Mouse (Mus musculus) forebrain, embryonic 13.5 days (tissue): ENCODE measurements around the gene Akap13. TPM values are rescaled to one million over a fixed set of nuclear protein-coding genes. Genes with fewer than 3 reads are reported as not detected.

ENCODE experiments used
- ATAC-seq: fragments of 200-750 bp; cut with Nextera tagmentation; 2 replicates; pipeline ENCODE4 v1.8.0; 2017
- H3K27ac ChIP-seq: fragments of 300-500 bp; sonication (generic); 2 replicates; pipeline ENCODE4 v1.5.1; 2015; ENCODE audit warnings: inconsistent platforms, mild to moderate bottlenecking, moderate library complexity
- H3K27me3 ChIP-seq: fragments of 300-500 bp; sonication (generic); 2 replicates; pipeline ENCODE4 v1.6.1; 2015; ENCODE audit warnings: mild to moderate bottlenecking, inconsistent platforms
- H3K36me3 ChIP-seq: fragments of 300-500 bp; sonication (generic); 2 replicates; pipeline ENCODE4 v1.6.1; 2015; ENCODE audit warnings: mild to moderate bottlenecking, inconsistent platforms; ENCODE audit not compliant: poor library complexity, severe bottlenecking
- H3K4me1 ChIP-seq: fragments of 300-500 bp; sonication (generic); 2 replicates; pipeline ENCODE4 v1.6.1; 2015; ENCODE audit warnings: inconsistent platforms
- H3K4me2 ChIP-seq: fragments of 300-500 bp; sonication (generic); 2 replicates; pipeline ENCODE4 v1.6.1; 2015; ENCODE audit warnings: inconsistent platforms, mild to moderate bottlenecking, moderate library complexity
- H3K4me3 ChIP-seq: fragments of 300-500 bp; sonication (generic); 2 replicates; pipeline ENCODE4 v1.5.1; 2015; ENCODE audit warnings: mild to moderate bottlenecking, inconsistent platforms
- H3K9ac ChIP-seq: fragments of 300-500 bp; sonication (generic); 2 replicates; pipeline ENCODE4 v1.6.1; 2015; ENCODE audit warnings: mild to moderate bottlenecking, inconsistent platforms
- H3K9me3 ChIP-seq: fragments of 300-500 bp; sonication (generic); replicated peaks from 2 replicates; pipeline ENCODE4 v1.6.1; 2016; ENCODE audit warnings: inconsistent platforms
- WGBS: fragments of 180-500 bp; shearing (Covaris S2); methylation state at CpG from one replicate; pipeline ENCODE4 v1.1.7; 2015; 5-methylcytosine and 5-hydroxymethylcytosine counted together
- polyA plus RNA-seq: library from polyadenylated mRNA; unstranded; fragments of >200 nt; fragmentation: Nextera tagmentation; extraction: Ambion mirVana; gene quantifications from 2 replicates; pipeline ENCODE4 v1.2.1, GENCODE M21; 2015

Akap13 gene
- polyA plus RNA-seq, 1 experiment from 2014 or later = 15.2 TPM

- H3K9ac ChIP-seq = no peak overlapping the region
- no peak overlapping the region for H3K27ac ChIP-seq
- no peak for ATAC-seq
- 81% methylated on average over 4 of the region's 4 CpGs for WGBS
- no peak overlapping the region for H3K4me2 ChIP-seq
- no peaks in the 10 kb centered on the region for H3K36me3 ChIP-seq
- H3K27me3 ChIP-seq = no peaks in the 10 kb centered on the region
- no peak overlapping the region for H3K4me3 ChIP-seq
- no peaks in the 10 kb centered on the region for H3K9me3 ChIP-seq
- peaks cover 6% of the 10 kb centered on the region for H3K4me1 ChIP-seq
Observed at GRCm38 (mm10) chr7:75525716-75526401, 70.5 kb downstream of the Akap13 start.

GRCm38 (mm10) chr7:75528751-75529150, 73.4 kb downstream of the Akap13 start:
- Histone ChIP-seq H3K9ac (no peak overlapping the region), H3K4me1 (no peaks in the 10 kb centered on the region), H3K4me2 (no peak overlapping the region), H3K27ac (no peak overlapping the region), H3K36me3 (no peaks in the 10 kb centered on the region), H3K27me3 (no peaks in the 10 kb centered on the region), H3K9me3 (no peaks in the 10 kb centered on the region), H3K4me3 (no peak overlapping the region)
- no peak for ATAC-seq
- 90% methylated on average over 4 of the region's 4 CpGs for WGBS

DNA sequence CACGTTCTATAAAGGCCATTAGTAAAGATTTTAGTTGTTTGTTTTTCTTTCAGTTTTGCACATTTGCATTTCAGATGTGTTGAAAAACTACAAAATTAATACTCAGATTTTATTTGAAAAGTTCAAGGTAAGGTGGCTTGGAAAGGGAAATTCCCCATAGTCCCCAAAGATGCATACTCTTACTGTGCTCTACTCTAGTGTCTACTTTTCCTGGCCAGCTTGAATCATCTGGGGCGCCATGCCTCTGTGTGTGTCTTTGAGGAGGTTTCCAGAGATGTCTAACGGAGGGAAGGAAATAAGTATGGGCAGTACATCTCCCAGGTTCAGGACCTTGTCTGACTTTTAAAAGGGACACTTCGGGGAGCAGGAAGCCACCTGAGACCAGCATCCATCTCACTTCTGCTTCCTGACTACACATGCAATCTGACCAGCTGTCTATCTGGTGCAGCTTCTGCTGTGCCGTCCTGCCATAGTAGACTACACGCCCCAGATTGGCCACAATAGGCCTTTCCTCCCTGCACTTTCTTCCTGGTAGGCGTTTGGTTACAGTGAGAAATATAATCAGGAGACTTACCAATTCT, 74.6 kb downstream of the Akap13 start:
- Histone ChIP-seq H3K27ac (no peak overlapping the region), H3K9ac (no peak overlapping the region), H3K4me1 (no peaks in the 10 kb centered on the region), H3K36me3 (no peaks in the 10 kb centered on the region), H3K9me3 (no peaks in the 10 kb centered on the region), H3K4me3 (no peak overlapping the region), H3K4me2 (no peak overlapping the region), H3K27me3 (no peaks in the 10 kb centered on the region)
- WGBS = 91% methylated on average over 7 of the region's 7 CpGs
- ATAC-seq = no peak

GRCm38 (mm10) chr7:75530642-75531041, 75.3 kb downstream of the Akap13 start:
- Histone ChIP-seq H3K9ac (no peak overlapping the region), H3K4me1 (no peaks in the 10 kb centered on the region), H3K36me3 (no peaks in the 10 kb centered on the region), H3K27ac (no peak overlapping the region), H3K4me2 (no peak overlapping the region), H3K27me3 (no peaks in the 10 kb centered on the region), H3K4me3 (no peak overlapping the region), H3K9me3 (no peaks in the 10 kb centered on the region)
- ATAC-seq = no peak
- 91% methylated on average over 3 of the region's 3 CpGs for WGBS

DNA sequence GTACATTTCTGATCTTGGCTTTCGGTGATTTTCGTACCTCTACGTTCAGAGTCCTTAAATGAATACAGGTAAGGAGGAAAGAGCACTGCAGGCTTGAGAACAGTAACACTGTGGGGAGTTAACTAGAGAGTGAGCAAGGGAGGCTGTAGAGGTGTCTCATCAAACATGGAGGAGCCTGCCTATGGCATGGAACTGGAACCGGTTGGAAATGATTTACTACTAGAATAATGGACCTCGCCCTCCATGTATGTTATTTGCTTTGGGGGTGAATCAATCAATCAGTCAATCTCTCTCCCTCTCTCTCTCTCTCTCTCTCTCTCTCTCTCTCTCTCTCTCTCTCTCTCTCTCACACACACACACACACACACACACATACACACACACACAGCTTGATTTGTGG, 77.7 kb downstream of the Akap13 start:
- no peaks in the 10 kb centered on the region for H3K36me3 ChIP-seq
- no peaks in the 10 kb centered on the region for H3K27me3 ChIP-seq
- H3K9ac ChIP-seq = no peak overlapping the region
- WGBS = 96% methylated on average over 5 of the region's 5 CpGs
- H3K9me3 ChIP-seq = no peaks in the 10 kb centered on the region
- no peak overlapping the region for H3K4me3 ChIP-seq
- H3K4me1 ChIP-seq = no peaks in the 10 kb centered on the region
- no peak overlapping the region for H3K27ac ChIP-seq
- no peak for ATAC-seq
- H3K4me2 ChIP-seq = no peak overlapping the region

- Histone ChIP-seq H3K4me3 (no peak overlapping the region), H3K27me3 (no peaks in the 10 kb centered on the region), H3K9me3 (no peaks in the 10 kb centered on the region), H3K4me2 (no peak overlapping the region), H3K27ac (no peak overlapping the region), H3K9ac (no peak overlapping the region), H3K4me1 (no peaks in the 10 kb centered on the region), H3K36me3 (no peaks in the 10 kb centered on the region)
- ATAC-seq = no peak
- WGBS = 89% methylated on average over 5 of the region's 5 CpGs
Observed at GRCm38 (mm10) chr7:75536298-75536697, 81.0 kb downstream of the Akap13 start.

GRCm38 (mm10) chr7:75537567-75537966, 82.2 kb downstream of the Akap13 start:
- Histone ChIP-seq H3K4me2 (no peak overlapping the region), H3K36me3 (no peaks in the 10 kb centered on the region), H3K4me3 (no peak overlapping the region), H3K9me3 (no peaks in the 10 kb centered on the region), H3K4me1 (no peaks in the 10 kb centered on the region), H3K27ac (no peak overlapping the region), H3K9ac (no peak overlapping the region), H3K27me3 (no peaks in the 10 kb centered on the region)
- ATAC-seq = no peak
- 95% methylated on average over 2 of the region's 2 CpGs for WGBS

DNA sequence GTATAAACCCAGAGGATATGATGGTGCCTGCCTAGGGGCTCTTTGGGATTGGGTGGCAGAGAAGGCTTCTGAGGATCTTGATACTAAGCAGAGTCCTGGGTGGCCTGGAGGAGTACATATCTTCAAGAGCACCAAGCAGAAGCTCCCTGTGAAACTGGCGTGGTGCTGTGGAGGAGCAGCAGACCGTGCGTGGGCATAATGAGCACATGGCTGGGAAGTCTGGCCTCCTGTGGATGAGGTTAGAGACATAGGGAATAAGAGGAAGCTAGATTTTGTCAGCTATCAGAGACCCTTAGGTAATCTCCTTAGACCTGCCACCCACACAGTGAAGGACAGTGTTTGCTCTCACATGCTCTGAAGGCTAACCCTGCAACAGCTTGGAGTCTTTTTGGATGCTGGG, 83.2 kb downstream of the Akap13 start:
- H3K27me3 ChIP-seq = no peaks in the 10 kb centered on the region
- 86% methylated on average over 3 of the region's 3 CpGs for WGBS
- no peak overlapping the region for H3K4me3 ChIP-seq
- no peaks in the 10 kb centered on the region for H3K9me3 ChIP-seq
- H3K9ac ChIP-seq = no peak overlapping the region
- H3K27ac ChIP-seq = no peak overlapping the region
- ATAC-seq = no peak
- H3K4me1 ChIP-seq = no peaks in the 10 kb centered on the region
- no peaks in the 10 kb centered on the region for H3K36me3 ChIP-seq
- no peak overlapping the region for H3K4me2 ChIP-seq

DNA sequence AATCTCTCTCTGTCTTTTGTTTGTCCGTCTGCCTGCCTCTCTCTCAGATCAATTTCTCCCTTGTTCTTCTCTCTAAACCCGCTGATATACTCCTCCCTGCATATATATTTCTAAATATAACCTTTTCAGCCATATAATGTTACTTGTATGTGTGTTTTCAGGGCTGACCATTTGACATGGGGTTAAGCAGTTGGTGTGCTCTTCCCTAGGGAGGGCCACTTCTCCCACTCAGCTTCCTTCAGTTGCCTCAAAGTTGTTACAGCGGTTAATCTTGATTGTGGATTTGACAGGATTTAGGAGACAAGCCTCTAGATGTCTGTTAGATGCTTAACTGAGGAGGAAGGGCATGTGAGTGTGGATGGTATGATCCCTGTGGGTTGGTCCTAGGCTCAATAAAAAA, 83.8 kb downstream of the Akap13 start:
- Histone ChIP-seq H3K36me3 (no peaks in the 10 kb centered on the region), H3K27ac (no peak overlapping the region), H3K27me3 (no peaks in the 10 kb centered on the region), H3K4me3 (no peak overlapping the region), H3K4me1 (no peaks in the 10 kb centered on the region), H3K9me3 (no peaks in the 10 kb centered on the region), H3K4me2 (no peak overlapping the region), H3K9ac (no peak overlapping the region)
- no peak for ATAC-seq
- WGBS = 89% methylated on average over 3 of the region's 3 CpGs

- Histone ChIP-seq H3K9me3 (no peaks in the 10 kb centered on the region), H3K36me3 (no peaks in the 10 kb centered on the region), H3K4me2 (no peak overlapping the region), H3K27ac (no peak overlapping the region), H3K4me1 (no peaks in the 10 kb centered on the region), H3K27me3 (no peaks in the 10 kb centered on the region), H3K4me3 (no peak overlapping the region), H3K9ac (no peak overlapping the region)
- ATAC-seq = no peak
- 92% methylated on average over 3 of the region's 3 CpGs for WGBS
Observed at GRCm38 (mm10) chr7:75549856-75550255, 94.5 kb downstream of the Akap13 start.

DNA sequence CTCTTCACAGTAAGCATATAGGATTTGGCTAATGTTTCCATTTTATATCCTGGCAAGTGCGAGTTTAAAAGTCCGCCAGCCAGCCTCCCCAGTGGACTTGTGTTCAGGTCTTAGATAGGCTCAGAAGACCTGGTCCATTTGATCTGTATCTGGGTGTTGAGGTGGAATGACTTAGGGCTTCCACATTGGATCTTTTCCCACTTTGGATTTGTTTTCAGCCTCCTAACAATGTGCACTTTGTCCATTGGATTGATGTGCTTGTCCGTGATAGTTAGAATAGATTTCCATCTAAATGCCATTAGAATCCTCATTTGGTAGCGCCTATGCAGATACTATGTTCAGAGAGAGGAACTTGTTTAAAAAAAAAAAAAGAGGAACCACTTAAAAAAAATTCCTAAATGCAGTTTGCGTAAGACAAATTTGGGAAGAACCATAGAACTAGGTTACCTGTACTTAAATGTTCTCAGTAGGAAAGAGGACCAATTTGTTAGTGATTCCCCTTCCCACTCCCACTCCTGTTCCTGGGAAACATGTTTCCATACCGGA, 95.5 kb downstream of the Akap13 start:
- Histone ChIP-seq H3K9ac (no peak overlapping the region), H3K9me3 (no peaks in the 10 kb centered on the region), H3K27ac (no peak overlapping the region), H3K36me3 (no peaks in the 10 kb centered on the region), H3K27me3 (no peaks in the 10 kb centered on the region), H3K4me3 (no peak overlapping the region), H3K4me2 (no peak overlapping the region), H3K4me1 (no peaks in the 10 kb centered on the region)
- ATAC-seq = no peak
- 87% methylated on average over 6 of the region's 6 CpGs for WGBS

GRCm38 (mm10) chr7:75553002-75553666, 97.8 kb downstream of the Akap13 start:
- Histone ChIP-seq H3K36me3 (no peaks in the 10 kb centered on the region), H3K4me1 (no peaks in the 10 kb centered on the region), H3K27ac (no peak overlapping the region), H3K4me2 (no peak overlapping the region), H3K9me3 (no peaks in the 10 kb centered on the region), H3K9ac (no peak overlapping the region), H3K4me3 (no peak overlapping the region), H3K27me3 (no peaks in the 10 kb centered on the region)
- no peak for ATAC-seq
- WGBS = 92% methylated on average over 8 of the region's 8 CpGs
